Mouse (Mus musculus): ENCODE measurements around the gene Cyp2c54.

DNA sequence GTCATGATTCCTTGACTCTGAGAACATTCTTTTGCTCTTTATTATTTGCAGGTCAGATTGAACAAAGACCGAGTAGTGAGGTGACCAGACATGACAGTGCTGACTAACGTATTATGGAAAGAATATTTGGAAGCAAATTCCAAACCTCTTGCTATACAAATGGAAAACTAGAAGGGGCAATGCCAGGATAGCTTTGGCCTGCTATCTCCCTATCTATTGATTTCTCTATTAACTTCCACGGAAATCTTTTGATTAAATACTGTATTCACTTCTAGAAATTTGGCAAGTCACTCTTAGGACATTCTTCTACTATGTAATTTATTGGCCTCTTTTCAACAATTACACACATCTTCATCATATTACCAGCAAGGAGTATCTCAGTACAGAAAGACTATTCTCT lies 17.5 kb upstream of the Cyp2c54 start:
- TF ChIP-seq CTCF (IDR thresholded peaks at IDR 0.05; ENCODE audit: low read depth), result no peak
- TF ChIP-seq EP300 (optimal IDR thresholded peaks at IDR 0.05), result no peak
